Mouse (Mus musculus) retina, adult 2 months (tissue): ENCODE measurements around the gene Oas1e.
A peak's percentile ranks its signal among the peaks of the same experiment; 100 is the strongest.
"Not testable (repeated sequence)": the region's sequence is repeated elsewhere in the genome, so short reads cannot be mapped to it uniquely, and the experiment has no call there.

Experiments
- DNase-seq: peaks from one replicate; pipeline ENCODE4 v3.0.0-alpha.2; 2012; ENCODE audit warnings: low read depth, low spot score

Oas1e gene

GRCm38 (mm10) chr5:120795480-120796034 lies at the start of gene Oas1e:
TSS of gene Oas1e (minus strand) at chr5:120795530.
- DNase-seq: not testable (repeated sequence)

GRCm38 (mm10) chr5:120844713-120845112 lies 49.4 kb upstream of the Oas1e start:
- no peak for DNase-seq

GRCm38 (mm10) chr5:120836731-120837585 lies 41.6 kb upstream of the Oas1e start:
- no peak for DNase-seq

GRCm38 (mm10) chr5:120833335-120834280 lies 38.3 kb upstream of the Oas1e start:
- no peak for DNase-seq

- DNase-seq: no peak
These were observed 35.7 kb upstream of the Oas1e start for GRCm38 (mm10) chr5:120831031-120831430.

- DNase-seq: no peak
These were observed 23.7 kb upstream of the Oas1e start for GRCm38 (mm10) chr5:120818999-120819398.

- no peak for DNase-seq
These were observed 20.6 kb upstream of the Oas1e start for GRCm38 (mm10) chr5:120815949-120816348.

- no peak for DNase-seq
These were observed 17.7 kb upstream of the Oas1e start for GRCm38 (mm10) chr5:120813023-120813422.

- DNase-seq: peak; percentile 23
These were observed 16.9 kb upstream of the Oas1e start, which contains the start of gene Oas1c for GRCm38 (mm10) chr5:120811951-120812819. TSS of gene Oas1c (minus strand) at chr5:120812514.

DNA sequence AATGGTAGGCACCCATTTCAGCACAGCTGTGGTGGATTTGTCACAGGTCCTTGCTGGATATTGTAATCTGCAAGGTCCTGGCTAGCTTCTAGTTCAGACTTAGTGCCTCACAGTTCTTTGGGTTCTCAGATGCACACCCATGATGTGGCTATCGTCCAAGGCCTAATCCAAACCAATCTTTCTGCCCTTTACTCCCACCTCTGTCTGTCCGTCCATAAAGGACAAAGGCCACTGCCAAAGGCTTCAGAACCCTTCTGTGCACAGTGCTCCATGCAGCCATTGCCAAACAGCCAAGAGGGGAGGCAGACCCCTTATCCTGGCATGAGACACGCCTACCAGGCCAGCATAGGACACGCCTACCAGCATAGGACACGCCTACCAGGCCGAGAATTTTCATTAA lies 13.8 kb upstream of the Oas1e start:
- DNase-seq: no peak

DNA sequence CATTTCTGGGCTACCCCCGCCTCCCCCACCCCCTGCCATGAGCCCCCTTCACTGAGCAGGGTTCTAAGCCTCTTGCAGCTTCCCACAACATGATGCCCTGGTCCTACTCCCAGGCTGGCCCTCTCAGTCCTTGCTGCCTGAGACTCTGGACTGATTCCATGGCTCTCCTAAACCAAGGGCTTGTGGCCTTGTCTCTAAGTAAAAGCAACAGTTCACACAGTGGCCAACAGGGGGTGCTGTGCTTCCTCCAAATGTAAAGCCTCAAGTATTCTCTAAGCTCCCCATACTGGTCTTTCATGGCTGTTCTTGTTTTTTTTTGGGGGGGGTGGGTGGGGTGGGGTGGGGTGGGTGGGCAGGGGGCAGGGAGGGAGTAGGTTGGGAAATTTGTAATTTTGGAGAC lies 11.1 kb upstream of the Oas1e start:
- no peak for DNase-seq

- no peak for DNase-seq
These were observed 8.3 kb upstream of the Oas1e start for GRCm38 (mm10) chr5:120803596-120803995.

GRCm38 (mm10) chr5:120798943-120799342 lies 3.6 kb upstream of the Oas1e start:
- DNase-seq: not testable (repeated sequence)

- DNase-seq: not testable (repeated sequence)
These were observed 2.8 kb upstream of the Oas1e start for GRCm38 (mm10) chr5:120798147-120798546.

GRCm38 (mm10) chr5:120793043-120793442 lies 2.3 kb downstream of the Oas1e start:
- DNase-seq: no peak

DNA sequence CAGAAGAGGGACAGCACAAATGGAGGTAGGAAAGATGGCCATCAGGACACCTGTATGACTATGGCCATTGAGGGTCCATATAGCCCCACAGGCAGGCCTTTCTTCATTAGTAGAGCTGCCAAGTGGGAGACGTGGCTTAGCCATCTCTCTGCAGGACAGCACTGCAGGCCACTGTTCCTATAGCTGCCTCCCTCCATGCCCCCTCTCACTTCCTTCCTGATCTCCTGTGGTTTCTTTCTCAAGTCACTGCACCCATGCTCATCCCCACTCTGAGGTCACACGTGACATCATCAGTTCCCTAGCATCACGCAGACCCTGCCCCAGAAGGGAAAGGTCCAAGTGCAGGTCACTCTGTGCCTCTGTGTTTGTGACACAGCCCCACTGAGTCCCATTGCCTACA lies 8.3 kb downstream of the Oas1e start:
- DNase-seq: no peak

- no peak for DNase-seq
These were observed 12.9 kb downstream of the Oas1e start for GRCm38 (mm10) chr5:120782446-120782845.

GRCm38 (mm10) chr5:120781646-120782045 lies 13.7 kb downstream of the Oas1e start:
- no peak for DNase-seq

- DNase-seq: no peak
These were observed 15.4 kb downstream of the Oas1e start for GRCm38 (mm10) chr5:120779922-120780321.

DNA sequence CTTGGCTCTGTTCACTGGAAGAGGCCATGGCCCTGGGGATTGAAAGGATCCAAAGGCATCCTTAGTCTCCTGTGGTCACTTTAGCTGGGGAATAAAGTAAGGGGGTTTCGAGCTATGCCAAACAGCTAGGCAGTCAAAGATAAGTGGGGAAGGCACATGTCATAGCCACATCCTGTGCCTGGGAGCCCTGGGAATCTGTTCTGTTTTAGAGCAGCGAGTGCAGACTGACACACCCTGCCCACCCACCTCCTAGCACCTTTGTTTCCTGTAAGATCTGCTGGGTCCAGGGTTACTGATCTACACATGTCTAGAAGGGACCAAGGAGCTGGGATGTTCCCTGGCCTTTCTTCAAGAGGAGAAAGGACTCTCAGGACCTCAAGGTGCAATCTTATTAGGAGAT lies 16.4 kb downstream of the Oas1e start:
- no peak for DNase-seq

- no peak for DNase-seq
These were observed 17.9 kb downstream of the Oas1e start, which contains the start of gene Oas3 for GRCm38 (mm10) chr5:120777478-120777877. TSS of gene Oas3 (minus strand) at chr5:120777661.
